23 mouse cellular contexts compared by ENCODE assay signal in the genomic region with DNA sequence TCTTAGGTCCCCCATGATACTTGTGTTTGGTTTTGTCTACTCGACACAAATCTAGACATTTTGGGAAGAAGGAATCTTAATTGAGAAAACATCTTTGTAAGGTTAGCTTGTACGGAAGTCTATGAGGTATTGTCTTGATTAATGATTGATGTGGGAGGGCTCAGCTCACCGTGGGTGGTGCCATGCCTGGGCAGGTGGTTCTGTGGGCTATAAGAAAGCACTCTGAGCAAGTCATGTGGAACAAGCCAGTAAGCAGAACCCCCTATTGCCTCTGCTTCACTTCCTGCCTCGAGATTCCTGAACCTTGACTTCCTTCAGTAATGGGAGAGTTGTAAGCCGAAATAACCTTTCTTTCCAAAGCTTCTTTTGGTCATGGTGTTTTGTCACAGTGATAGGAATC.
A peak's percentile ranks its signal among the peaks of the same experiment; 100 is the strongest.
DNase-seq lines count a peak whose midpoint lies in the region; ATAC-seq and TF ChIP-seq lines count a peak whose summit lies in the region.
"Had no signal": no experiment of that assay in that cellular context is flagged by ENCODE, and none has a peak within 500 bp of the region (broad histone marks: within the 10 kb centered on the region; RNA-seq: fewer than 3 reads in every experiment).

No protein-coding gene starts in this region.

- H3K4me2 ChIP-seq in kidney, postnatal 0 days (ENCODE audit: low read length) = no peak overlapping the region
- H3K4me2 ChIP-seq in intestine, embryonic 15.5 days (replicated peaks) = no peak overlapping the region
- H3K4me2 ChIP-seq in hindbrain, embryonic 12.5 days (replicated peaks) = no peak overlapping the region
- H3K4me2 ChIP-seq in heart, embryonic 12.5 days = no peak overlapping the region
- H3K4me2 ChIP-seq: embryonic facial prominence, embryonic 15.5 days; heart, embryonic 13.5 days; hindbrain, embryonic 13.5 days had no signal

- H3K9ac ChIP-seq in kidney, postnatal 0 days (ENCODE audit: low read depth, low read length) = no peak overlapping the region
- no peak overlapping the region for H3K9ac ChIP-seq in intestine, embryonic 15.5 days
- H3K9ac ChIP-seq in hindbrain, embryonic 12.5 days = no peak overlapping the region
- H3K9ac ChIP-seq in heart, embryonic 12.5 days = no peak overlapping the region
- H3K9ac ChIP-seq: embryonic facial prominence, embryonic 15.5 days; heart, embryonic 13.5 days; hindbrain, embryonic 13.5 days had no signal

- no peak overlapping the region for H3K4me3 ChIP-seq in kidney, postnatal 0 days (replicated peaks; ENCODE audit: low read depth, low read length)
- no peak overlapping the region for H3K4me3 ChIP-seq in intestine, embryonic 15.5 days (replicated peaks)
- no peak overlapping the region for H3K4me3 ChIP-seq in hindbrain, embryonic 12.5 days
- no peak overlapping the region for H3K4me3 ChIP-seq in heart, embryonic 12.5 days
- H3K4me3 ChIP-seq: embryonic facial prominence, embryonic 15.5 days; erythroblast, embryonic 14.5 days; forebrain, embryonic 10.5 days; gastrocnemius, adult 2 months; heart, embryonic 13.5 days; hindbrain, embryonic 13.5 days had no signal

- DNase-seq in kidney, adult 11 months = peak; percentile 37
- DNase-seq in kidney, adult 9 months = peak; percentile 58
- DNase-seq in kidney, postnatal 0 days (ENCODE audit: low spot score) = peak; percentile 38
- peak; percentile 39 to 45 for DNase-seq in kidney, postnatal 36 days
- DNase-seq in gastrocnemius, postnatal 25 days = no peak
- DNase-seq: adrenal gland, postnatal 25 days; cerebellum, adult 18-20 months; cerebellum, adult 9-11 months; gastrocnemius, adult 2 months; heart, postnatal 4 days had no signal

- no peaks in the 10 kb centered on the region for H3K4me1 ChIP-seq in kidney, postnatal 0 days (replicated peaks; ENCODE audit: insufficient read depth, low read length)
- H3K4me1 ChIP-seq in intestine, embryonic 15.5 days (replicated peaks) = no peaks in the 10 kb centered on the region
- H3K4me1 ChIP-seq in hindbrain, embryonic 12.5 days = no peaks in the 10 kb centered on the region
- no peaks in the 10 kb centered on the region for H3K4me1 ChIP-seq in heart, embryonic 12.5 days (replicated peaks)
- H3K4me1 ChIP-seq: embryonic facial prominence, embryonic 15.5 days; heart, embryonic 13.5 days; hindbrain, embryonic 13.5 days had no signal

- H3K36me3 ChIP-seq in kidney, postnatal 0 days (ENCODE audit: insufficient read depth, low read length) = no peaks in the 10 kb centered on the region
- H3K36me3 ChIP-seq in intestine, embryonic 15.5 days = no peaks in the 10 kb centered on the region
- no peaks in the 10 kb centered on the region for H3K36me3 ChIP-seq in hindbrain, embryonic 12.5 days
- no peaks in the 10 kb centered on the region for H3K36me3 ChIP-seq in heart, embryonic 12.5 days
- H3K36me3 ChIP-seq: embryonic facial prominence, embryonic 15.5 days; forebrain, embryonic 10.5 days; heart, embryonic 13.5 days; hindbrain, embryonic 13.5 days had no signal

- WGBS in kidney, postnatal 0 days = 29% methylated on average over 5 of the region's 5 CpGs
- 57% methylated on average over 5 of the region's 5 CpGs for WGBS in intestine, embryonic 15.5 days
- WGBS in hindbrain, embryonic 12.5 days = 47% methylated on average over 5 of the region's 5 CpGs
- 66% methylated on average over 5 of the region's 5 CpGs for WGBS in heart, embryonic 12.5 days

- peak; percentile 88; the same call in 1 of the 2 replicates for ATAC-seq in kidney, postnatal 0 days (replicated peaks; ENCODE audit: low FRiP score, low read depth)
- ATAC-seq in intestine, embryonic 15.5 days = no peak
- no peak for ATAC-seq in hindbrain, embryonic 12.5 days (ENCODE audit: low FRiP score)
- no peak for ATAC-seq in heart, embryonic 12.5 days (ENCODE audit: insufficient number of reproducible peaks, low FRiP score)
- ATAC-seq: activated CD4-positive, CD25-positive, alpha-beta regulatory T cell, adult 4 months; forebrain, embryonic 14.5 days; hindbrain, postnatal 0 days; Patski had no signal

- no peaks in the 10 kb centered on the region for H3K9me3 ChIP-seq in kidney, postnatal 0 days (replicated peaks; ENCODE audit: low read length)
- no peaks in the 10 kb centered on the region for H3K9me3 ChIP-seq in intestine, embryonic 15.5 days
- no peaks in the 10 kb centered on the region for H3K9me3 ChIP-seq in hindbrain, embryonic 12.5 days (replicated peaks)
- H3K9me3 ChIP-seq in heart, embryonic 12.5 days (replicated peaks) = no peaks in the 10 kb centered on the region
- H3K9me3 ChIP-seq: embryonic facial prominence, embryonic 15.5 days; forebrain, embryonic 10.5 days; heart, embryonic 13.5 days; hindbrain, embryonic 13.5 days had no signal

- no peak overlapping the region for H3K27ac ChIP-seq in kidney, postnatal 0 days
- no peak overlapping the region for H3K27ac ChIP-seq in intestine, embryonic 15.5 days
- no peak overlapping the region for H3K27ac ChIP-seq in hindbrain, embryonic 12.5 days
- no peak overlapping the region for H3K27ac ChIP-seq in heart, embryonic 12.5 days (ENCODE audit: poor library complexity, severe bottlenecking)
- H3K27ac ChIP-seq: embryonic facial prominence, embryonic 15.5 days; forebrain, embryonic 10.5 days; gastrocnemius, adult 2 months; heart, embryonic 13.5 days; hindbrain, embryonic 13.5 days; hindbrain, postnatal 0 days had no signal

- TF ChIP-seq CTCF in kidney, postnatal 0 days (IDR thresholded peaks at IDR 0.05; ENCODE audit: low read depth) = no peak

- H3K27me3 ChIP-seq in kidney, postnatal 0 days (ENCODE audit: insufficient read depth, low read length) = no peaks in the 10 kb centered on the region
- no peaks in the 10 kb centered on the region for H3K27me3 ChIP-seq in intestine, embryonic 15.5 days (replicated peaks)
- H3K27me3 ChIP-seq in hindbrain, embryonic 12.5 days = no peaks in the 10 kb centered on the region
- no peaks in the 10 kb centered on the region for H3K27me3 ChIP-seq in heart, embryonic 12.5 days (replicated peaks)
- H3K27me3 ChIP-seq: CH12.LX; embryonic facial prominence, embryonic 15.5 days; heart, embryonic 13.5 days; hindbrain, embryonic 13.5 days; Patski had no signal
